Mouse (Mus musculus) liver, embryonic 13.5 days (tissue): ENCODE results near the gene Casz1. TPM values are rescaled to one million over a fixed set of nuclear protein-coding genes. Genes with fewer than 3 reads are reported as not detected.
A peak's percentile ranks its signal among the peaks of the same experiment; 100 is the strongest.

ENCODE experiments used
- ATAC-seq: fragments of 200-750 bp; cut with Nextera tagmentation; 2 replicates; pipeline ENCODE4 v1.8.0; 2017; ENCODE audit warnings: low read depth, mild to moderate bottlenecking, moderate number of reproducible peaks, moderate library complexity
- DNase-seq: peaks from one replicate; pipeline ENCODE4 v3.0.0; 2022
- H3K27ac ChIP-seq: fragments of 300-500 bp; sonication (generic); 2 replicates; pipeline ENCODE4 v1.5.1; 2015; ENCODE audit warnings: moderate library complexity, mild to moderate bottlenecking, inconsistent platforms
- H3K27me3 ChIP-seq: fragments of 300-500 bp; sonication (generic); 2 replicates; pipeline ENCODE4 v1.6.1; 2015; ENCODE audit warnings: mild to moderate bottlenecking, inconsistent platforms
- H3K36me3 ChIP-seq: fragments of 300-500 bp; sonication (generic); 2 replicates; pipeline ENCODE4 v1.6.1; 2015; ENCODE audit warnings: mild to moderate bottlenecking, inconsistent platforms
- H3K4me1 ChIP-seq: fragments of 300-500 bp; sonication (generic); replicated peaks from 2 replicates; pipeline ENCODE4 v1.6.1; 2015; ENCODE audit warnings: inconsistent platforms
- H3K4me2 ChIP-seq: fragments of 300-500 bp; sonication (generic); 2 replicates; pipeline ENCODE4 v1.6.1; 2015; ENCODE audit warnings: inconsistent platforms, mild to moderate bottlenecking, moderate library complexity
- H3K4me3 ChIP-seq: fragments of 300-500 bp; sonication (generic); replicated peaks from 2 replicates; pipeline ENCODE4 v1.5.1; 2015; ENCODE audit warnings: mild to moderate bottlenecking, inconsistent platforms
- H3K9ac ChIP-seq: fragments of 300-500 bp; sonication (generic); 2 replicates; pipeline ENCODE4 v1.6.1; 2015; ENCODE audit warnings: mild to moderate bottlenecking, inconsistent platforms
- H3K9me3 ChIP-seq: fragments of 300-500 bp; sonication (generic); replicated peaks from 2 replicates; pipeline ENCODE4 v1.6.1; 2016; ENCODE audit warnings: inconsistent platforms
- WGBS: fragments of 180-500 bp; shearing (Covaris S2); methylation state at CpG from one replicate; pipeline ENCODE4 v1.1.7; 2015; ENCODE audit not compliant: insufficient replicate concordance; 5-methylcytosine and 5-hydroxymethylcytosine counted together
- polyA plus RNA-seq: library from polyadenylated mRNA; unstranded; fragments of >200 nt; fragmentation: Nextera tagmentation; extraction: Ambion mirVana; gene quantifications from 2 replicates; pipeline ENCODE4 v1.2.1, GENCODE M21; 2015

The Casz1 gene
- polyA plus RNA-seq, 1 experiment from 2014 or later = 0.45 TPM

GRCm38 (mm10) chr4:148979837-148980236 is 175.6 kb downstream of the Casz1 start:
- H3K4me1 ChIP-seq = peaks cover 11% of the 10 kb centered on the region
- H3K27me3 ChIP-seq = no peaks in the 10 kb centered on the region
- ATAC-seq = no peak

DNA sequence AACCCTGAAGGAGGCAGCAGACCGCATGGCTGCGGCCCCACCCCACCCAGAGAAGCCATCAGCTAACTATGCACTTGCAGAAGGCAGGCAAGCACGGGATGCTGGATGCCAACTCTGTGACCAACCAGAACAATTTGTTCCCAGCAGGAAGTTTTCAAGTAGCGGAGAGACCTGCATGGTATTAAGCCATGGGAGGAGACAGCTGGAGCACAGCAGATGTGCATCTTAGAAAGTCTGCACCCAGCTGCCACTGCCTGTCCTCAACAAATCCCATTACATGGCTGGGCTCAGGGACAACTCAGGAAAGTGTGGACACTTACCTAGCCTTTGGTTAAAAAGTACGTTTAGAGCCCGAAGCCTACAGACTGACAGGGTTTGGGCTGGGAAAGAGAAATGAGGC is 178.0 kb downstream of the Casz1 start:
- Histone ChIP-seq H3K27ac (no peak overlapping the region), H3K9ac (no peak overlapping the region), H3K4me3 (no peak overlapping the region), H3K36me3 (peaks cover 11% of the 10 kb centered on the region; the same call in 1 of the 2 replicates), H3K27me3 (no peaks in the 10 kb centered on the region), H3K9me3 (no peaks in the 10 kb centered on the region), H3K4me2 (no peak overlapping the region), H3K4me1 (peaks cover 28% of the 10 kb centered on the region)
- DNase-seq (no peak), ATAC-seq (no peak)
- WGBS = 79% methylated on average over 6 of the region's 6 CpGs

More at GRCm38 (mm10) chr4:148979837-148980236, 175.6 kb downstream of the Casz1 start:
- 75% methylated on average over 11 of the region's 11 CpGs for WGBS
- no peak overlapping the region for H3K4me3 ChIP-seq
- H3K9me3 ChIP-seq = no peaks in the 10 kb centered on the region
- no peak overlapping the region for H3K4me2 ChIP-seq
- no peak overlapping the region for H3K9ac ChIP-seq
- no peak for DNase-seq
- H3K27ac ChIP-seq = no peak overlapping the region
- H3K36me3 ChIP-seq = peaks cover 11% of the 10 kb centered on the region; the same call in 1 of the 2 replicates

DNA sequence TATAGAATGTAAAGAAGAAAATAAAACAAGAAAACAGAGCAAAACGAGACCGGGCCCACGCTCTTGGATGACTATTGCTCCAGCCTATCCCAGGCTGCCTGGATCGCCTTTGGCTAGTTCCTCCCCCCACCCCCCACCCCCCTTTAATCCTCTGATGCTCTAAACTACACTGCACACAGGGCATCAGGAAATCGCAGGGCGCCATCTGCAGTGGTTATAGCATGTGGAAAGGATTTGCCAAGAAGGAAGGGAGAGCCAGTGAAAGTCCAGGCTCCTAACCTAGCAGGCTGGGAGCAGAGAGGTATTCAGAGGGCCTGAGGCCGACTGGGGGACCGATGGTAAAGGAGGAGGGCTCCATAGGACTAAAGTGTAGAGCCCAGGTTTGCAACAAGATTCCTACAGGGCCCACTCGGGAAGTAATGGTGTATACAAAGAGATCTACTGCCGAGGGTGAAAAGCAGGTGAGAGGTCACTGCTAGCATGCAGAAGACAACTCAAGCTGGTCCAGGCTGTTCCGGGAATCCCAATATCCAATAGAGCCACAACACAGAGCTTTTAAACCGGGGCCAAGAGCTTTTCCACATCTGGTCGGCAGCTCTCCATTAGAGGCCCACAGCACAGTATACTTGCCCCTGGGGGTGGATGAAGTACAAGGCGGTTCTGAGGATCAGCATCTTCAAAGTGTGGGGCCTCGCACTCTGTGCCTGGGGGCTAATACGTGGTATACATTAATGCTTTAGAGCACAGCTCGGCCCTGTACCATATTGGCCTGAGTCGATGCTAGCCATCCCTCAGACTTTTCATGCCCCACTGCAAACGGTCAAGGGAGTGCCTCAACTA is 180.7 kb downstream of the Casz1 start:
- Histone ChIP-seq H3K9me3 (no peaks in the 10 kb centered on the region), H3K36me3 (peaks cover 11% of the 10 kb centered on the region; the same call in 1 of the 2 replicates), H3K4me3 (no peak overlapping the region), H3K27me3 (no peaks in the 10 kb centered on the region), H3K4me1 (peaks cover 30% of the 10 kb centered on the region), H3K9ac (no peak overlapping the region), H3K4me2 (no peak overlapping the region), H3K27ac (no peak overlapping the region)
- DNase-seq (no peak), ATAC-seq (no peak)
- 79% methylated on average over 19 of the region's 19 CpGs for WGBS

GRCm38 (mm10) chr4:148985541-148986476 is 181.6 kb downstream of the Casz1 start:
- 64% methylated on average over 24 of the region's 24 CpGs for WGBS
- H3K9me3 ChIP-seq = no peaks in the 10 kb centered on the region
- H3K4me1 ChIP-seq = peaks cover 30% of the 10 kb centered on the region
- no peak overlapping the region for H3K9ac ChIP-seq
- no peaks in the 10 kb centered on the region for H3K27me3 ChIP-seq
- DNase-seq (no peak), ATAC-seq (peak; percentile 19; the same call in 1 of the 2 replicates)
- no peak overlapping the region for H3K4me3 ChIP-seq
- H3K36me3 ChIP-seq = peaks cover 11% of the 10 kb centered on the region; the same call in 1 of the 2 replicates
- H3K4me2 ChIP-seq = no peak overlapping the region
- no peak overlapping the region; the same call in 1 of the 2 replicates for H3K27ac ChIP-seq

- Histone ChIP-seq H3K27ac (no peak overlapping the region), H3K27me3 (no peaks in the 10 kb centered on the region), H3K4me1 (peaks cover 29% of the 10 kb centered on the region), H3K4me3 (no peak overlapping the region), H3K36me3 (no peaks in the 10 kb centered on the region), H3K9me3 (no peaks in the 10 kb centered on the region), H3K4me2 (no peak overlapping the region), H3K9ac (no peak overlapping the region)
- ATAC-seq = no peak
- WGBS = 55% methylated on average over 2 of the region's 2 CpGs
- DNase-seq = no peak
These were observed 185.8 kb downstream of the Casz1 start for GRCm38 (mm10) chr4:148990038-148990437.

GRCm38 (mm10) chr4:148993948-148994347 is 189.7 kb downstream of the Casz1 start:
- DNase-seq = no peak

GRCm38 (mm10) chr4:149000746-149001145 is 196.5 kb downstream of the Casz1 start:
- ATAC-seq = no peak
- WGBS = 83% methylated on average over 6 of the region's 6 CpGs

More at GRCm38 (mm10) chr4:148993948-148994347, 189.7 kb downstream of the Casz1 start:
- no peaks in the 10 kb centered on the region for H3K27me3 ChIP-seq
- H3K27ac ChIP-seq = no peak overlapping the region
- ATAC-seq = no peak
- H3K36me3 ChIP-seq = no peaks in the 10 kb centered on the region
- no peak overlapping the region for H3K4me2 ChIP-seq
- H3K9ac ChIP-seq = no peak overlapping the region
- H3K4me3 ChIP-seq = no peak overlapping the region
- H3K4me1 ChIP-seq = 0 out of 2 replicates have a peak, but pooled peaks cover 2% of the 10 kb centered on the region
- WGBS = 72% methylated on average over 5 of the region's 5 CpGs
- no peaks in the 10 kb centered on the region for H3K9me3 ChIP-seq

DNA sequence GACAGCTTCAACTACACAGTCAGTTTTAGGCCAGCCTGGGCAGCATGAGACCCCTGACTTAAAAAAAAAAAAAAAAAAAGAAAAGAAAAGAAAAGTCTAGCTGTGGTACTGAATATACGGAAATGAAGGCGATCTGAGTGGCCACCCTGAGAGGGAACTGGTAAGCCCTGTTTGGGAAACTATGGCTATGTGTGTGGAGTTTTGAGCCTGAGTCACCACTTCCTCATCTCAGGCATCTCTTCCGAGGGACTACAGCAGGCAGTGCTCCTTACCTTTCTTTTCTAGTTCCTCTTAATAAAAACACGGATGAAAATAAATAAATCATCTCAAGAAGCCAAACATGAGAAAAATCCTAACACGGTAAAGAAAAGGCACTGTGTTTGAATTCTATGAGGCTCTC is 197.3 kb downstream of the Casz1 start:
- Histone ChIP-seq H3K27me3 (no peaks in the 10 kb centered on the region), H3K36me3 (0 out of 2 replicates have a peak, but pooled peaks cover 5% of the 10 kb centered on the region), H3K9ac (no peak overlapping the region), H3K27ac (no peak overlapping the region), H3K4me2 (no peak overlapping the region), H3K4me1 (peaks cover 5% of the 10 kb centered on the region), H3K4me3 (no peak overlapping the region), H3K9me3 (no peaks in the 10 kb centered on the region)
- DNase-seq = no peak
- WGBS = 62% methylated on average over 5 of the region's 5 CpGs
- no peak for ATAC-seq

More at GRCm38 (mm10) chr4:149000746-149001145, 196.5 kb downstream of the Casz1 start:
- Histone ChIP-seq H3K36me3 (0 out of 2 replicates have a peak, but pooled peaks cover 5% of the 10 kb centered on the region), H3K9ac (no peak overlapping the region), H3K27ac (no peak overlapping the region), H3K4me2 (no peak overlapping the region), H3K9me3 (no peaks in the 10 kb centered on the region), H3K4me3 (no peak overlapping the region), H3K4me1 (no peaks in the 10 kb centered on the region), H3K27me3 (no peaks in the 10 kb centered on the region)
- DNase-seq = no peak

DNA sequence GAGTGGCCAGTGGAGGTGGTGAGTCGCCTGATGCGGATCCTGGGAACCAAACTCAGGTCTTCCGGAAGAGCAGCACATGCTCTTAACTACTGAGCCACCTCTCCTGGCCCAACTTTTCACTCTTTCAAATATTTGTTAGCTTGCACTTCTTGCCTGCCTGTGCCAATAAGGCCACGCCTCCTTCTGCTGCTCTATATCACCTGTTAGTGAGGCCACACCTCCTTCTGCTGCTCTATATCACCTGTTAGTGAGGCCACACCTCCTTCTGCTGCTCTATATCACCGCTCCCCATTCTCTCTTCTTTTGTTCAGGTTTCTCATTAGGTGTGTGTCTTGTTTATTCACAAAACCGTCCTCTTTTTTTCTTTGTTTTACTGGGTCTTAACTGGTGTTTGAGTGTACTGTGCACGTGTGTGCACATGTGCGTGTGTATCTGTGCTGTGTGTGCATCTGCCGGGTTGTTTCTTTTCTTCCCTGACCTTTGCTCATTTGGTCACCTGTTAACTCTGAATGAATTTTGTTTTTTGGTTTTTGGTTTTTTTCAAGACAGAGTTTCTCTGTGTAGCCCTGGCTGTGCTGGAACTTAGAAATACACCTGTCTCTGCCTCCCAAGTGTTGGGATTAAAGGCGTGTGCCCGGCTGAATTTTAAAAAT is 198.3 kb downstream of the Casz1 start:
- Histone ChIP-seq H3K9me3 (no peaks in the 10 kb centered on the region), H3K36me3 (0 out of 2 replicates have a peak, but pooled peaks cover 5% of the 10 kb centered on the region), H3K4me2 (no peak overlapping the region), H3K4me1 (peaks cover 5% of the 10 kb centered on the region), H3K9ac (no peak overlapping the region), H3K4me3 (no peak overlapping the region), H3K27me3 (no peaks in the 10 kb centered on the region), H3K27ac (no peak overlapping the region)
- 78% methylated on average over 11 of the region's 11 CpGs for WGBS
- DNase-seq (no peak), ATAC-seq (no peak)
